Mouse (Mus musculus) kidney, adult 2 months (tissue): Measurements from ENCODE around the gene Akap8.

ENCODE experiments used
- CTCF ChIP-seq: fragments of 200-500 bp; conservative IDR thresholded peaks from 2 replicates; pipeline ENCODE4 v1.5.1; 2011; ENCODE audit warnings: low read depth, mild to moderate bottlenecking, control low read depth, low read length, moderate library complexity, mixed read lengths; ENCODE audit not compliant: insufficient read depth, insufficient read length
- POLR2A ChIP-seq: fragments of 200-500 bp; IDR thresholded peaks from one replicate; pipeline ENCODE4 v1.6.1; 2011; ENCODE audit warnings: low read depth, low read length, control low read depth

DNA sequence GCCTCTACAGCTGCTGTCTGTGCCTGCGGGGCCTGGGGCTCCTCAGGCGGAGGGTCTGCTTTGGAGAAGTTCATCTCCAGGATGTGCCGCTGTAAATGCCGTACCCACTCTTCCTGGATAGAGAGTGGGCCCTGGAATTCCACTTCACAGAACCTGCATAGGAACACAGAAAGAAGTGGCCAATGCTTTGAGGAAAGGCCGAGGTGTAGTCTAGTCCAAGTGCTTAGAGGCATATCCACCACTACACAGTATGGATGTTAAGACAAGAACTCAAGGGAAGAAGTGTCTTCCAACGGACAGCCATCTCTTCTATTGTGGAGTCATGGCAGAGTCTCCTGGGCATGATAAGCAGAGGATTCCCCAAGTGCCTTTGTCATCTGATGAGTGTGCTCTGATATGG lies 34.0 kb upstream of the Akap8 start:
- TF ChIP-seq CTCF (no peak), POLR2A (no peak)
